Mouse (Mus musculus): ENCODE measurements around the gene Nup188. TPM values are rescaled to one million over a fixed set of nuclear protein-coding genes. Genes with fewer than 3 reads are reported as not detected.

The Nup188 gene
- polyA plus RNA-seq, 1 experiment: 125 TPM

DNA sequence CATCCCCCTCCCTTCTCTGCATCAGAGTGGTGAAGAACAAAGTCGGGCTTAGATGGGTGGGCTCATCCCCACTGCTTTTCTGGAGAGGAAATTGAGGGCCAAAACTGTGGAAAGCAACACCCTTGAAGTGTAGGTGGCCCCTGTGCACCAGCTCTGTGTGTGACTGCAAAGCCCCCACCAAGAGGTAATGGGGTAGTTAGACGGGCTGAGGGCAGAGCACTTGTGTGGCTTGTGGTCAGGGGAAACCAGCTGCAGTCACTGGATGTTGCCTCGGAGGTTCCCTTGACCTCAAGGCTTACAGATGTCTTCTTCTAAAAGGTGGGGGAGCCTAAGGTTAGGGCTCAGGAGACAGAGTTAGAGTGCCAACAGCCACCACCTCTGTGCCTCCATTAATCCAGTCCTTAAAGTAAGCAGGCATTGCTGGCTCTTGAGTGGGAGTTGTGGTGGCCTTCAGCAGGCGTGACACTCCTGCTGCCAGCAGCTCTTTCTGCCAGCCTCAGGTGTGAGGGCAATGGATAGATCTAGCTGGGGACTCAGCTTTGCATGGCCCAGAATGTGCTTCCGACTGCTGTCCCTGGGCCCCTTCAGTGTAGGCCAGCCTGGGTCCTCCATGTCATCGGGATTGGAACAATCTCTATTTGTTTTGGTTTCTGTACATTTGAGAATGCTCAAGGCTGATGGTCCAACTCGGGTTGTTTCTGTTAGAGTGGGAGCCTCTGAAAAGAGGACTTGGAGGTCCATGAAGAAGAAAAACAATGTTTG lies 28.3 kb upstream of the Nup188 start:
- no peaks in the 10 kb centered on the region for H3K27me3 ChIP-seq (ENCODE audit: control insufficient read depth, insufficient read depth, low read length)
- H3K36me3 ChIP-seq (ENCODE audit: control insufficient read depth, insufficient read depth, low read length): peaks cover 7% of the 10 kb centered on the region
- no peaks in the 10 kb centered on the region; the same call in 1 of the 2 replicates for H3K4me1 ChIP-seq (ENCODE audit: control insufficient read depth, insufficient read depth, low read length)
- TF ChIP-seq CTCF (IDR thresholded peaks at IDR 0.05; ENCODE audit: control insufficient read depth, insufficient read depth, insufficient replicate concordance, low read depth, low read length): no peak
- no peak overlapping the region for H3K27ac ChIP-seq (ENCODE audit: control insufficient read depth, insufficient read depth, low read depth, low read length)
- H3K4me3 ChIP-seq (ENCODE audit: control insufficient read depth, low read depth, low read length): no peak overlapping the region

DNA sequence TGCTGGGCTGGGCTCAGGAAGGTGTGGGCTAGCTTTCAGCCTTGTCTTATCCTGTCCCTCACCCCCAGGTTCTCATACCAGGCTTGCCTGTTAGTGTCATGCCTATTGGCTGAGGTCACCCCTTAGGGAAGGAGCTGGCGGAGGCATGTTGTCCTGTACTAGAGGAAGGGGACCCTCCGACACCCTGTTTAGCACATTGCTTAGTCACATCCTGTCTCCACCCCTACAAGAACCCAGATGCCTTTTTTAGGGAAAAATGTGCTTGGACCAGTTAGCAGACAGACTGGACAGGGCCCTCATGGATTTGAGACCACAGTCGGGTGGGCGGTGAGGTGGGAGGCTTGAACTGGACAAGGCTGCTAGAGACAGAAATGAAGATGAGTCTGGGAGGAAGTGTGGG lies 27.6 kb upstream of the Nup188 start:
- no peaks in the 10 kb centered on the region for H3K27me3 ChIP-seq (ENCODE audit: control insufficient read depth, insufficient read depth, low read length)
- no peaks in the 10 kb centered on the region; the same call in 1 of the 2 replicates for H3K4me1 ChIP-seq (ENCODE audit: control insufficient read depth, insufficient read depth, low read length)
- no peak overlapping the region for H3K27ac ChIP-seq (ENCODE audit: control insufficient read depth, insufficient read depth, low read depth, low read length)
- TF ChIP-seq CTCF (IDR thresholded peaks at IDR 0.05; ENCODE audit: control insufficient read depth, insufficient read depth, insufficient replicate concordance, low read depth, low read length) (no peak), POLR2A (IDR thresholded peaks at IDR 0.05; ENCODE audit: control insufficient read depth, low read depth, low read length) (no peak)
- no peak overlapping the region for H3K4me3 ChIP-seq (ENCODE audit: control insufficient read depth, low read depth, low read length)
- H3K36me3 ChIP-seq (ENCODE audit: control insufficient read depth, insufficient read depth, low read length): peaks cover 7% of the 10 kb centered on the region

DNA sequence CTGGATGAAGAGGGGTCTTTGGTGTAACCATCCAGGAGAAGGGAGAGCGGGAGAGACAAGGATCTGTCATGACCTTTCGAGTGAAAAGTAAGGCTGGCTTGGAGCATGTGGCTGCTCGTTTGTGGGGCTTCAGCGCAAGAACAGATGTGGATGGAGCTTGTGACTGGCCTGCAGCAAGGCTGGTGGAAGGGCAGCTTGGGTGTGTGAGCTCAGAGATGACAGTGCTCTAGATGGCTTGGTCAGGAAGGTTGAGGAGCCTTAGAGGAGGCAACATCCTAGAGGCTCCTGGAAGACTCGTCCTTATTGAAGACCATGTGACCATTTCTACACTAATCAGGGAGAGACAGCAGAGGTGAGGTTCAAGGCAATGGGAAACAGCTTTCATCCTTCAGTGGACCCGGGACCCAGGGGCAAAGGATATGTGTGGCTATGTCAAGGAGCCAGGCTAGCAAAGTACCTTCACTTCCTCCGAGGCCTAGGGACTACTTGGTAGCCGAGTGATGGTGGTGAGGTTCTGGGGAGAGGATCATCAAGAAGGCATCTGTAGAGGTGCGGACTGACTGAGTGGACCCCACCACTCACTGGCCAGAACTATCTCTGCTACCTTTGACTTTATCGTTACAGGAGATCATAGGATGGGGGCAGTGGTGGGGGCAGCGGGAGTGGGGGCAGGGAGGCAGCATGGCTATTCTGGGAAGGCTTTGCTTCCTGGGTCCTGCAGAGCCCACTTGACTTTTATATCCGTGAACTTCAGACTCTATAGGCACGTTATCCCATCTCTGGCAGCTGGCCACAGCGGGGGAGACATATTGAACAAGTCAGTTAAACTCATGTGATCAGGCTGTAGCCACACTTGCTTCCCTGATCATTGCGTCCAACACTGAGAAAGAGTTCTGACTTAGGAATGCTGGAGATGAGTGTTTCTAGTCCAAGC lies 26.8 kb upstream of the Nup188 start:
- TF ChIP-seq CTCF (IDR thresholded peaks at IDR 0.05; ENCODE audit: control insufficient read depth, insufficient read depth, insufficient replicate concordance, low read depth, low read length) (no peak), POLR2A (IDR thresholded peaks at IDR 0.05; ENCODE audit: control insufficient read depth, low read depth, low read length) (no peak)
- Histone ChIP-seq H3K27ac (ENCODE audit: control insufficient read depth, insufficient read depth, low read depth, low read length) (no peak overlapping the region), H3K36me3 (ENCODE audit: control insufficient read depth, insufficient read depth, low read length) (peaks cover 7% of the 10 kb centered on the region), H3K27me3 (ENCODE audit: control insufficient read depth, insufficient read depth, low read length) (no peaks in the 10 kb centered on the region), H3K4me1 (ENCODE audit: control insufficient read depth, insufficient read depth, low read length) (no peaks in the 10 kb centered on the region; the same call in 1 of the 2 replicates), H3K4me3 (ENCODE audit: control insufficient read depth, low read depth, low read length) (no peak overlapping the region)

DNA sequence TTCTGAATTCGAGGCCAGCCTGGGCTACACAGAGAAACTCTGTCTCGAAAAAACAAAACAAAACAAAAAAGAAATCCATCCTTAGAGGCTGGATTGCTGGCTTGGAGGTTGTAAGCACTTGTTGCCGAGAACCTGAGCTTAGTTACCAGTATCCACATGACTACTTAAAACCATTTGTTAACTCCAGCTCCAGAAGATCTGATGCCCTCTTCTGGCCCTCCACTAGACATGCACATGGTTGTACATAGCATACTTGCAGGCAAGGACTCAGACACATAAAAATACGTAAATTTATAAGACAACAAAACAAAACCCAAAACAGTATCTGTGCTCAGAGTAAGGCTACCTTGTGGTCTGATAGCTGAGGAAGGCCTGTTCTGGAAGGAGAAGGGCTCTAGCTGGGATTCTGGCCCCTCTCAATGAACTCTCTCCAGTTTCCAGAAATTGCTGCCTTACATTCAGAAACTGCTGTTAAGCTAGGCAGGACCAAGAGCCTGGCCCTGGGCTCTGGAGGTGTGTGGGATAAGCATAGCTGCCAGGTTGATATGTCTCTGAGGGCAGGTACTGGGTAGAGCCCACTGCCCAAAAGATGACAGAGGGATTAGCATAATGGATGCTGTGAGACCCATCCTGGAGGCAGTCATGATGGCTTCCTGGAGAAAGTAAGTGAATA lies 25.0 kb upstream of the Nup188 start:
- H3K36me3 ChIP-seq (ENCODE audit: control insufficient read depth, insufficient read depth, low read length): peaks cover 3% of the 10 kb centered on the region
- H3K4me3 ChIP-seq (ENCODE audit: control insufficient read depth, low read depth, low read length): no peak overlapping the region
- peaks cover 3% of the 10 kb centered on the region; the same call in 1 of the 2 replicates for H3K4me1 ChIP-seq (ENCODE audit: control insufficient read depth, insufficient read depth, low read length)
- TF ChIP-seq POLR2A (IDR thresholded peaks at IDR 0.05; ENCODE audit: control insufficient read depth, low read depth, low read length) (no peak), CTCF (IDR thresholded peaks at IDR 0.05; ENCODE audit: control insufficient read depth, insufficient read depth, insufficient replicate concordance, low read depth, low read length) (no peak)
- H3K27ac ChIP-seq (ENCODE audit: control insufficient read depth, insufficient read depth, low read depth, low read length): no peak overlapping the region
- no peaks in the 10 kb centered on the region for H3K27me3 ChIP-seq (ENCODE audit: control insufficient read depth, insufficient read depth, low read length)

DNA sequence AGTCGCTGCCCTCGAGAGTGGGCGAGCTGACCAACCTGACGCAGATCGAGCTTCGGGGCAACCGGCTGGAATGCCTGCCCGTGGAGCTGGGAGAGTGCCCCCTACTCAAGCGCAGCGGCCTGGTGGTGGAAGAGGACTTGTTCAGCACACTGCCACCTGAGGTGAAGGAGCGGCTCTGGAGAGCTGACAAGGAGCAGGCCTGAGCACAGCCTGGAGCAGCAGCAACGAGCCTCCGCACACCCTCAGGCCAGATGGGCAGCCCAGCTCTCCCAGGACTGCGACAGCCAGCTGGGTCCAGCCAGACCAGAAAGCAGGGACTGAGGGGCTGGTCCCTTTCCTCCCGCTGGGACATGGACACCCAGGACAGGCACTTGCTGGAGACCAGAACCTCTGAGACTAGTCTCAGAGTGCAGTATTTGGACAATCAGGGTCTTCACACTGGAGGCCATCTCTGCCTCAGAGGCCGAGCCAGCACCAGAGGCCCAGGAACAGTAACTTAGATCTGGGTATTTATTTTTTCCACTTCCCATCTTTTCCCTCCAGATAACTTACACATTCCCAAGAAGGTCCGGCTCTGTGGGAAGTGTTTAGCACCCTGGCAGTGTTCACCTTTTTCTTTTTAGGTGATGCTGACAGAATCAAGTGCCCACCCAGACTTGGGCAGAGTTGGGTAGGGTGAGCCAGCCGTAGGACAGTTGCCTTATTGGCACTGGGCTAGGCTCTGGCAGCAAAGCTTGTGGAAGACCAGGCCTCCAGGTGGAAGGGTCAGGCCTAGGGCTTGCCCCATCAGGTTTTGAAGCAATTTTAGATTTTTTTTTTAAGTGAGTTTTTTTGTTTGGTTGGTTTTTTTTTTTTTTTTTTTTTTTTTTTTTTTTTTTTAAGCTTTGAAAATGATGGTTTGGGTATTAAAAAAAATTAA lies 24.0 kb upstream of the Nup188 start:
- Histone ChIP-seq H3K27me3 (ENCODE audit: control insufficient read depth, insufficient read depth, low read length) (no peaks in the 10 kb centered on the region), H3K4me3 (ENCODE audit: control insufficient read depth, low read depth, low read length) (no peak overlapping the region), H3K36me3 (ENCODE audit: control insufficient read depth, insufficient read depth, low read length) (peaks cover 3% of the 10 kb centered on the region), H3K27ac (ENCODE audit: control insufficient read depth, insufficient read depth, low read depth, low read length) (no peak overlapping the region), H3K4me1 (ENCODE audit: control insufficient read depth, insufficient read depth, low read length) (peaks cover 3% of the 10 kb centered on the region; the same call in 1 of the 2 replicates)
- TF ChIP-seq POLR2A (IDR thresholded peaks at IDR 0.05; ENCODE audit: control insufficient read depth, low read depth, low read length): no peak
- no peak for TF ChIP-seq CTCF (IDR thresholded peaks at IDR 0.05; ENCODE audit: control insufficient read depth, insufficient read depth, insufficient replicate concordance, low read depth, low read length)

GRCm38 (mm10) chr2:30262840-30263441 lies 23.3 kb upstream of the Nup188 start:
- no peak overlapping the region for H3K4me3 ChIP-seq (ENCODE audit: control insufficient read depth, low read depth, low read length)
- H3K27me3 ChIP-seq (ENCODE audit: control insufficient read depth, insufficient read depth, low read length): no peaks in the 10 kb centered on the region
- H3K4me1 ChIP-seq (ENCODE audit: control insufficient read depth, insufficient read depth, low read length): peaks cover 3% of the 10 kb centered on the region; the same call in 1 of the 2 replicates
- H3K27ac ChIP-seq (ENCODE audit: control insufficient read depth, insufficient read depth, low read depth, low read length): no peak overlapping the region
- peaks cover 3% of the 10 kb centered on the region for H3K36me3 ChIP-seq (ENCODE audit: control insufficient read depth, insufficient read depth, low read length)
- TF ChIP-seq CTCF (IDR thresholded peaks at IDR 0.05; ENCODE audit: control insufficient read depth, insufficient read depth, insufficient replicate concordance, low read depth, low read length): no peak
- TF ChIP-seq POLR2A (IDR thresholded peaks at IDR 0.05; ENCODE audit: control insufficient read depth, low read depth, low read length): no peak

All from testis, adult 2 months (tissue).